Mouse (Mus musculus) neutrophil, adult 5-6 weeks (primary cell): ENCODE measurements around the gene Manba. TPM values are rescaled to one million over a fixed set of nuclear protein-coding genes. Genes with fewer than 3 reads are reported as not detected.

Experiments
- ATAC-seq: fragments of 151-379, 151-347 bp; 2 replicates; pipeline ENCODE4 v1.8.0; 2017; ENCODE audit warnings: mild to moderate bottlenecking, moderate TSS enrichment; ENCODE audit not compliant: insufficient number of reproducible peaks, poor library complexity, low FRiP score, severe bottlenecking; ENCODE audit errors: extremely low read depth
- total RNA-seq: library from RNA; stranded (forward); fragments of 200-1000 nt; gene quantifications from 2 replicates; pipeline ENCODE4 v1.2.3, GENCODE M21; 2017

The Manba gene
- total RNA-seq, 1 experiment from 2014 or later = 36.7 TPM

GRCm38 (mm10) chr3:135567888-135568287 lies 82.5 kb downstream of the Manba start:
- no peak for ATAC-seq

GRCm38 (mm10) chr3:135568633-135569032 lies 83.2 kb downstream of the Manba start:
- no peak for ATAC-seq

GRCm38 (mm10) chr3:135571540-135571939 lies 86.1 kb downstream of the Manba start:
- no peak for ATAC-seq

- no peak for ATAC-seq
Observed at GRCm38 (mm10) chr3:135573051-135573450, 87.6 kb downstream of the Manba start.

GRCm38 (mm10) chr3:135575126-135575525 lies 89.7 kb downstream of the Manba start:
- no peak for ATAC-seq

- no peak for ATAC-seq
Observed at GRCm38 (mm10) chr3:135578588-135579140, 93.3 kb downstream of the Manba start.

- ATAC-seq = peak; percentile 15; the same call in 1 of the 2 replicates
Observed at GRCm38 (mm10) chr3:135579179-135579578, 93.8 kb downstream of the Manba start.

- ATAC-seq = peak; percentile 51
Observed at GRCm38 (mm10) chr3:135580439-135581275, 95.2 kb downstream of the Manba start.

GRCm38 (mm10) chr3:135581606-135582117 lies 96.3 kb downstream of the Manba start:
- peak; percentile 57; the same call in 1 of the 2 replicates for ATAC-seq

GRCm38 (mm10) chr3:135582246-135582645 lies 96.8 kb downstream of the Manba start:
- no peak for ATAC-seq

GRCm38 (mm10) chr3:135585482-135585881 lies 100.1 kb downstream of the Manba start:
- ATAC-seq = no peak

GRCm38 (mm10) chr3:135586060-135586459 lies 100.6 kb downstream of the Manba start:
- ATAC-seq = no peak

- no peak for ATAC-seq
Observed at GRCm38 (mm10) chr3:135586471-135586880, 101.1 kb downstream of the Manba start.

- no peak for ATAC-seq
Observed at GRCm38 (mm10) chr3:135590471-135590870, 105.1 kb downstream of the Manba start.

GRCm38 (mm10) chr3:135591376-135591775 lies 106.0 kb downstream of the Manba start:
- ATAC-seq = no peak

- no peak for ATAC-seq
Observed at GRCm38 (mm10) chr3:135592011-135592410, 106.6 kb downstream of the Manba start.

GRCm38 (mm10) chr3:135594238-135594917 lies 109.0 kb downstream of the Manba start:
- ATAC-seq = peak; percentile 85; the same call in 1 of the 2 replicates

GRCm38 (mm10) chr3:135597014-135597413 lies 111.6 kb downstream of the Manba start:
- no peak for ATAC-seq

- ATAC-seq = no peak
Observed at GRCm38 (mm10) chr3:135598355-135598754, 112.9 kb downstream of the Manba start.

GRCm38 (mm10) chr3:135602731-135603130 lies 117.3 kb downstream of the Manba start:
- ATAC-seq = no peak
